ENCODE assay signal across 28 mouse cellular contexts in the genomic region with DNA sequence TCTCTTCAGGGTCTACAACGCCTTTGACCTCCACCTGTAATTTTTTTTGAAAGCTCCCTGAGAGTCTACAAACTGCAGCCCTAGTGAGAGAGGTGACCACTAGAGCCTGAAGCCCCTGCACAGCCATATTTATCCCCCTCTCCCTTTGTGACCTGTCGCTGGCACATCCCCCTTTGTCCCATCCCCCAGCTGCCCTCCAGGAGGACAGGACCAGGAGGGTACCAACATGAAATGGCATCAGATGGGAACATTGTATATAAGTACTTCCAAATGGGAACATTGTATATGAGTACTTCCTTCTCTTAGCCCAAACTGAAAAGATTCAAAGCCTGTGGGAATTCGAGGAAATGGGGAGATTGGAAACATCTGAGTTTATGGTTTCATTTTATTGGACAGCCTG. TPM values are rescaled to one million over a fixed set of nuclear protein-coding genes. Genes with fewer than 3 reads are reported as not detected.
DNase-seq lines count a peak whose midpoint lies in the region; ATAC-seq and TF ChIP-seq lines count a peak whose summit lies in the region.
"Had no signal": no experiment of that assay in that cellular context is flagged by ENCODE, and none has a peak within 500 bp of the region (broad histone marks: within the 10 kb centered on the region; RNA-seq: fewer than 3 reads in every experiment).

A gene (minus strand): TSS at position 101 of the 400 bp plus-strand sequence.

- 81% methylated on average over 3 of the region's 3 CpGs for WGBS in kidney, postnatal 0 days

- TF ChIP-seq CTCF in kidney, postnatal 0 days (IDR thresholded peaks at IDR 0.05; ENCODE audit: low read depth) = no peak
- no peak for TF ChIP-seq CTCF in testis, adult 2 months (IDR thresholded peaks at IDR 0.05; ENCODE audit: control insufficient read depth, insufficient read depth, insufficient replicate concordance, low read depth, low read length)

- H3K4me2 ChIP-seq in kidney, postnatal 0 days (ENCODE audit: low read length) = no peak within 1 kb of the TSS

- no peaks in the 10 kb centered on the region for H3K4me1 ChIP-seq in kidney, postnatal 0 days (replicated peaks; ENCODE audit: insufficient read depth, low read length)
- H3K4me1 ChIP-seq in testis, adult 2 months (ENCODE audit: control insufficient read depth, insufficient read depth, low read length) = no peaks in the 10 kb centered on the region

- no peaks in the 10 kb centered on the region; the same call in 1 of the 2 replicates for H3K9me3 ChIP-seq in kidney, postnatal 0 days (replicated peaks; ENCODE audit: low read length)
- H3K9me3 ChIP-seq: G1E had no signal

- TF ChIP-seq POLR2A in testis, adult 2 months (IDR thresholded peaks at IDR 0.05; ENCODE audit: control insufficient read depth, low read depth, low read length) = peak; percentile 17; the same call in 1 of the 2 replicates

- H3K27me3 ChIP-seq in kidney, postnatal 0 days (ENCODE audit: insufficient read depth, low read length) = no peaks in the 10 kb centered on the region
- no peaks in the 10 kb centered on the region for H3K27me3 ChIP-seq in testis, adult 2 months (ENCODE audit: control insufficient read depth, insufficient read depth, low read length)
- H3K27me3 ChIP-seq: Patski had no signal

- H3K36me3 ChIP-seq in kidney, postnatal 0 days (ENCODE audit: insufficient read depth, low read length) = no peaks in the 10 kb centered on the region
- no peaks in the 10 kb centered on the region for H3K36me3 ChIP-seq in testis, adult 2 months (ENCODE audit: control insufficient read depth, insufficient read depth, low read length)
- H3K36me3 ChIP-seq: G1E had no signal

- no peak within 1 kb of the TSS for H3K27ac ChIP-seq in kidney, postnatal 0 days
- peak within 1 kb of the TSS; percentile 30; the same call in 1 of the 2 replicates for H3K27ac ChIP-seq in testis, adult 2 months (ENCODE audit: control insufficient read depth, insufficient read depth, low read depth, low read length)

- peak; percentile 61 for DNase-seq in heart, adult 11 months
- DNase-seq in heart, adult 9 months (ENCODE audit: low spot score in 2 of 2) = no peak
- peak; percentile 12 for DNase-seq in kidney, postnatal 0 days (ENCODE audit: low spot score)
- DNase-seq in kidney, postnatal 10 days = no peak
- DNase-seq in testis, postnatal 14 days (ENCODE audit: low spot score) = no peak
- no peak for DNase-seq in liver
- DNase-seq: adrenal gland, adult 2 months; adrenal gland, adult 8-10 months; adrenal gland, postnatal 10 days; adrenal gland, postnatal 14 days; adrenal gland, postnatal 25 days; adrenal gland, postnatal 36 days; B cell, adult 2 months; cerebellum, adult 11 months; cerebellum, adult 11-12 months had no signal

- H3K9ac ChIP-seq in kidney, postnatal 0 days (ENCODE audit: low read depth, low read length) = no peak within 1 kb of the TSS

- H3K4me3 ChIP-seq in kidney, postnatal 0 days (replicated peaks; ENCODE audit: low read depth, low read length) = no peak within 1 kb of the TSS
- H3K4me3 ChIP-seq in testis, adult 2 months (ENCODE audit: control insufficient read depth, low read depth, low read length) = peak within 1 kb of the TSS; percentile 81

- no peak for ATAC-seq in kidney, postnatal 0 days (replicated peaks; ENCODE audit: low FRiP score, low read depth)
- ATAC-seq in neutrophil, adult 5-6 weeks (ENCODE audit: extremely low read depth, insufficient number of reproducible peaks, low FRiP score, poor library complexity, severe bottlenecking) = no peak
- ATAC-seq: activated CD4-positive, CD25-positive, alpha-beta regulatory T cell, adult 4 months; CD4-positive, CD25-positive, alpha-beta regulatory T cell, adult 4 months; Patski had no signal

RNA-seq across cellular contexts. Expression of the gene that starts here (rescaled TPM):
- polyA plus RNA-seq in kidney, postnatal 0 days (2015; fragmentation: Nextera tagmentation; extraction: Ambion mirVana) = not detected in 2 replicates
- polyA plus RNA-seq in testis, adult 2 months (2012; rRNA removed) = 80.7 and 82.4 TPM in 2 replicates
- total RNA-seq in neutrophil, adult 5-6 weeks (2017) = 10.4 and 13.8 TPM in 2 replicates
- total RNA-seq: adrenal gland, adult 18-20 months; adrenal gland, adult 2 months; adrenal gland, adult 8-10 months; adrenal gland, postnatal 10 days; adrenal gland, postnatal 14 days; adrenal gland, postnatal 25 days; adrenal gland, postnatal 36 days; adrenal gland, postnatal 4 days; CH12.LX; ES-E14; MEL had no signal
- polyA plus RNA-seq: activated CD4-positive, CD25-positive, alpha-beta regulatory T cell, adult 4 months; adrenal gland, adult 2 months; brain, embryonic 14.5 days; C2C12; CD4-positive, CD25-positive, alpha-beta regulatory T cell, adult 4 months; G1E had no signal

Comparison
In these comparisons a context has a peak if more than half of its experiments do, and no peak if none do; other contexts are left out.
1. RNA of the gene that starts here (polyA plus RNA-seq): 80.7 to 82.4 TPM in testis, adult 2 months; not detected in kidney, postnatal 0 days; every median in the first group is over 10 times any median in the second.
2. Peak in DNase-seq in kidney, postnatal 0 days; RNA of the gene not detected or under 1 TPM.